Mouse (Mus musculus) ES-Bruce4 (cell line): Measurements from ENCODE around the gene Sectm1b. TPM values are rescaled to one million over a fixed set of nuclear protein-coding genes. Genes with fewer than 3 reads are reported as not detected.
A peak's percentile ranks its signal among the peaks of the same experiment; 100 is the strongest.

Experiments
- H3K27ac ChIP-seq: 2 replicates; pipeline ENCODE4 v1.5.1; 2012; ENCODE audit warnings: low read length, inconsistent platforms; ENCODE audit not compliant: insufficient read depth
- H3K27me3 ChIP-seq: 2 replicates; pipeline ENCODE4 v1.6.1; 2012; ENCODE audit warnings: mild to moderate bottlenecking, low read length, inconsistent platforms; ENCODE audit not compliant: control insufficient read depth, poor library complexity, insufficient read depth, severe bottlenecking
- H3K36me3 ChIP-seq: 2 replicates; pipeline ENCODE4 v1.6.1; 2012; ENCODE audit warnings: inconsistent platforms, mild to moderate bottlenecking, low read length, moderate library complexity; ENCODE audit not compliant: control insufficient read depth, poor library complexity, insufficient read depth, severe bottlenecking
- H3K4me1 ChIP-seq: one replicate; pipeline ENCODE4 v1.8.1; 2011; ENCODE audit warnings: low read length; ENCODE audit not compliant: control insufficient read depth, insufficient read depth
- H3K4me3 ChIP-seq: 2 replicates; pipeline ENCODE4 v1.5.1; 2011; ENCODE audit warnings: low read depth, mild to moderate bottlenecking, low read length
- H3K9ac ChIP-seq: 2 replicates; pipeline ENCODE4 v1.6.1; 2012; ENCODE audit warnings: low read depth, mild to moderate bottlenecking, inconsistent platforms; ENCODE audit not compliant: poor library complexity, severe bottlenecking
- H3K9me3 ChIP-seq: replicated peaks from 2 replicates; pipeline ENCODE4 v1.6.1; 2012; ENCODE audit warnings: mild to moderate bottlenecking, low read length, inconsistent platforms; ENCODE audit not compliant: control insufficient read depth, poor library complexity, insufficient read depth, severe bottlenecking
- CTCF ChIP-seq: IDR thresholded peaks from one replicate; pipeline ENCODE4 v1.8.1; 2011; ENCODE audit warnings: low read depth, low read length
- EP300 ChIP-seq: IDR thresholded peaks from 2 replicates; pipeline ENCODE4 v1.6.1; 2011; ENCODE audit warnings: low read depth, low read length; ENCODE audit not compliant: insufficient read depth
- POLR2A ChIP-seq: IDR thresholded peaks from one replicate; pipeline ENCODE4 v1.8.1; 2011; ENCODE audit warnings: low read length; ENCODE audit not compliant: insufficient read depth
- polyA plus RNA-seq: library from polyadenylated mRNA; stranded (reverse); fragments of >200 nt; gene quantifications from 2 replicates; pipeline ENCODE4 v1.2.4, GENCODE M21; 2011; ENCODE audit warnings: low read depth; ENCODE audit not compliant: missing spikeins, insufficient read depth, insufficient read length

The Sectm1b gene
- polyA plus RNA-seq, 1 experiment: not detected

DNA sequence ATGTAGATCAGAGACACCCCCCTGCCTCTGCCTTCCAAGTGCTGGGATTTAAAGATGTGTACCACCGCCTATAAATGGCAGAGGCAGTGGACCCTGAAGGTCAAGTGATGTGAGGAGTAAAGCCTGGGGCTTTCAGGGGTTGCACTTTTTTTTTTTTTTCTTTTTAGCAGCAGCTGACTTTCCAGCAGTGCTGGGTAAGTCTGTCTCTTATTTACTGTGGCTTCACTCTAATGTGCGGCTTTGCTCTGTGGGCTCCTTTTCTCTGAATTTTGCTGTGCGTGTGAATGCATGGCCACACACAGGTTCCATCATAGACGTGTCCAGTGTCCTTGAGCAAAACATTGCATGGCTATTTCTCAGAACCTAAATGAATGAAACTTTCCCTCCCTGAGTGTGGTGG, 21.7 kb downstream of the Sectm1b start:
- Histone ChIP-seq H3K27ac (no peak overlapping the region), H3K4me3 (no peak overlapping the region), H3K4me1 (no peaks in the 10 kb centered on the region), H3K27me3 (no peaks in the 10 kb centered on the region), H3K36me3 (no peaks in the 10 kb centered on the region), H3K9ac (no peak overlapping the region), H3K9me3 (no peaks in the 10 kb centered on the region)
- no peak for TF ChIP-seq POLR2A
- no peak for TF ChIP-seq CTCF
- TF ChIP-seq EP300: no peak

DNA sequence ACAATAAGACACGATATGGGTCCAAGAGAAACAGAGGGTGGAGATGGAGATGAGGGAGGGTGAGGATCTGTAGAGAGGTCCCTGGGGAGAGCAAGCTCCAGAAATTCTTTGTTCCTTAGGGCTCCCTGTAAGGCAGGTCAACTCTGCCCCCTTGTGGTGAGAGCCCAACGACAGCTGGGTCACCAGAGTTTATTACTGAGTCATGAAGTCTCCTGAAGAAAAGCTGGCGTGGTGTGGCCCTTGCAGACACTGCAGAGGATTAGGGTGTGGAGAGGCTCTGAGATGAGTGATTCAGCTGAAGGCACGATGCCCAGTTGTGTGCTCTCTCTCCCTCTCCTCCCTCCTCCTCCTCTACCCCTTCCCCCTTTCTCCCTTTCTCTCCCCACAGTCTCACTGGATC, 22.2 kb downstream of the Sectm1b start:
- Histone ChIP-seq H3K4me3 (no peak overlapping the region), H3K27me3 (no peaks in the 10 kb centered on the region), H3K9me3 (no peaks in the 10 kb centered on the region), H3K4me1 (no peaks in the 10 kb centered on the region), H3K27ac (no peak overlapping the region), H3K36me3 (no peaks in the 10 kb centered on the region), H3K9ac (no peak overlapping the region)
- TF ChIP-seq CTCF (peak; percentile 90), EP300 (no peak), POLR2A (no peak)

DNA sequence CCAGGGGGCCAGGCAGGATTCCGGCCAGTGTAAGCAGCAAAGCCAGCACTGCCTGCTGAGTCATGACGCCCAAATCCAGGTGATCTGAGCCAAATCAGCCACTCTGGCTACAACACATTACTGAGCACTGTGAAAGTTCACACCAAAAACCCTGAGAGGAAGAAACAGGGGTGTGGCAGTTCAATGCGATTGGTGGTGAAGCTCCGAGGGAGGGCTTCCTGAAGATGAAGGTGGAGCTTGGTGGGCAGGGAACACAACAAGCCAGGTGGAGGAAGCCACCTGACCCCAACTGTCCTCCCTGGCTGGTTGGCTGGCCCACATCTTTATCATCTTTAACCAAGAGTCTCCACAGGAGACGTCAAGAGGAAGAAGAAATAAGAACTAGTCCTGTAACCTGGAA, 24.1 kb downstream of the Sectm1b start, which contains the start of gene Cd7:
Cd7 (minus strand) TSS at position 117 of the 400 bp plus-strand sequence.
- no peak for TF ChIP-seq POLR2A
- TF ChIP-seq EP300: no peak
- TF ChIP-seq CTCF: no peak
- Histone ChIP-seq H3K4me3 (no peak within 1 kb of the TSS), H3K9me3 (no peaks in the 10 kb centered on the region), H3K27me3 (no peaks in the 10 kb centered on the region), H3K9ac (no peak within 1 kb of the TSS), H3K4me1 (no peaks in the 10 kb centered on the region), H3K36me3 (no peaks in the 10 kb centered on the region), H3K27ac (no peak within 1 kb of the TSS)

DNA sequence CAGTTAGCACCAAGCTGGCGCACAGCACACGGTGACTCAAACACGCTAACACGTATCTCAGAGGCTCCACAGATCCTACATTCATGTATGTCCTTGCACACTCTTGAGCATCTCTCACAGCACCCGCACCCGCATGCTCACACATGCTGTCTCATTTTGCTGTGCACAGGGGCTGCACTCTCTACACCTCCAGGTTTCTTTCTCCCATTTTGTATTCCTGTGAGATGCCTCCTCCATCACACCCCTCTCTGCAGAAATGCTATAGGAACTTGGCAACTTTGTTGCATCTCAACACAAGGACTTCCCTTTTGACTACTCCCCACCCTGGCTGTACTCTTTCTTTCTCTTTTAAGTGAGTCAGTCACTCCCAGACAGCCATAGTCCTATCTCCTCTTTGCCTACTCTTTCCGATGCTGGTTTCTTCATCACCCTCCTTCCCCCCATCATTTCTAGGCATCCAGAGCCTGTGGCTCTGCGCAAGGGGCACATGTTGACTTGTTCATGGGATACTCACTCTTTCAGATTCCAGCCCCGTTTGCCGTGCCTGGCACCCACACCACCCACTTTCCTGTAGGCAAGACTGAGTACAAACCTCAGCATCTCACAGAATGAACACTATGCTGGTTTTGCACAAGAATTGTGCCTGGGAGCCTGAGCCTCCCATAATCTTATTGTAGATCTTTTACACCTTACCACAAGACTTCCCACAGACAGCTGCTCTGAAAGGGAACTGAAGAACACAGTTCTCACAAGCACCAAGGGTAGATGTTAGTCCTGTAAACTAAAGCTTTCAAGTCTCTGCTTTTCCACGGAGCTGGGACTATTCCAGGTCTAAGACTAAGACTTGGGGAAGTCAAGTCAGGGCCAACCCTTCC, 24.8 kb downstream of the Sectm1b start:
- Histone ChIP-seq H3K36me3 (no peaks in the 10 kb centered on the region), H3K4me1 (no peaks in the 10 kb centered on the region)

DNA sequence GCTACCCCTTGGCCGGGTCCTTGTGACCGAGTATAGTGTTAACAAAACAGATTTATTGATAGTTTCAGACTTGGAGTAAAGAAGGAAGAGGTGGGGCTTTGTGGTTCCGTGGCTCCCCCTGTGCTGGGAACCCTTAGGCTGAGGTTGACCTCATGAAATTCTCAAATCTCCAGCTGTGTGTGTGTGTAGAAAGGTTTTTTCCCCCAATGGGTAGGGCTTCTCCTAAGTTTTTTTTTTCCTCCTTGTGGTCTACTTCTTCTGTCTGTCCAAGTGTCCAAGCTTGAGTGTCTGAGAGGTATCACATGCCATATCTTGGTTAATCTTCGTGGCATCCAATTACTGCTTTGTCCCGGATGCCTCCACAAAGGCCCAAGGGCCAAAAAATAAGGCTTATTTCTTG, 30.3 kb downstream of the Sectm1b start:
- TF ChIP-seq POLR2A: no peak
- TF ChIP-seq EP300: no peak
- TF ChIP-seq CTCF: no peak
- Histone ChIP-seq H3K27me3 (no peaks in the 10 kb centered on the region), H3K4me1 (no peaks in the 10 kb centered on the region), H3K9ac (no peak overlapping the region), H3K36me3 (no peaks in the 10 kb centered on the region), H3K9me3 (no peaks in the 10 kb centered on the region), H3K27ac (no peak overlapping the region), H3K4me3 (no peak overlapping the region)

More for the DNA sequence above, 24.8 kb downstream of the Sectm1b start:
- Histone ChIP-seq H3K27me3 (no peaks in the 10 kb centered on the region), H3K9me3 (no peaks in the 10 kb centered on the region), H3K9ac (no peak overlapping the region), H3K27ac (no peak overlapping the region), H3K4me3 (no peak overlapping the region)
- TF ChIP-seq EP300 (no peak), POLR2A (no peak), CTCF (no peak)

DNA sequence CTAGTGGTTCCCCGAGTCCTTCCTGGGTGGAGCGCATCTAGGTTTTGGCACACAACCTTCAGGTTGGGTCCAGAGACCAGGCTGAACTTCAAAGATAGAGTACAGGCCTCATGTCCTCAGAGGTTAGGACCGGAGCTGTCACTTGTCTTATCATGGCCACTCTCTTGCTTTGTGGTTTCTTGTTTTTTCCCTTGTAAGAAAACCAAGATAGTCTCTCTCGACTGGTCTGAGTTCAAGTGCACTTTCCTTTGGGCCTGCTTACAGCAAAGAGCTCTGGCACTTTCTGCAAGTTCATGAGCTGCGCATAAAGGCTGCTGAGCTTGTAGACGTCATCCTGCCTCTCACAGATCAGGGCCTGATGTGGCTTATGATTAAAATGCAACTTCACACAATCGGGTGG, 36.1 kb downstream of the Sectm1b start:
- no peak for TF ChIP-seq EP300
- no peak for TF ChIP-seq CTCF
- no peak for TF ChIP-seq POLR2A
- no peaks in the 10 kb centered on the region for H3K4me1 ChIP-seq
- H3K27me3 ChIP-seq: no peaks in the 10 kb centered on the region
- no peak overlapping the region for H3K9ac ChIP-seq
- H3K9me3 ChIP-seq: no peaks in the 10 kb centered on the region
- H3K27ac ChIP-seq: no peak overlapping the region
- H3K36me3 ChIP-seq: no peaks in the 10 kb centered on the region
- H3K4me3 ChIP-seq: no peak overlapping the region
